ENCODE assay signal across 24 mouse cellular contexts in genomic region chr8:121379387-121379786, GRCm38 (mm10).
DNase-seq lines count a peak whose midpoint lies in the region; ATAC-seq lines count a peak whose summit lies in the region.
"Had no signal": no experiment of that assay in that cellular context is flagged by ENCODE, and none has a peak within 500 bp of the region (broad histone marks: within the 10 kb centered on the region; RNA-seq: fewer than 3 reads in every experiment).

No protein-coding gene starts in this region.

- H3K9me3 ChIP-seq in heart, embryonic 12.5 days (replicated peaks): no peaks in the 10 kb centered on the region
- H3K9me3 ChIP-seq: embryonic facial prominence, embryonic 15.5 days; forebrain, embryonic 10.5 days; hindbrain, embryonic 13.5 days had no signal

- no peaks in the 10 kb centered on the region for H3K27me3 ChIP-seq in heart, embryonic 12.5 days (replicated peaks)

- H3K9ac ChIP-seq in heart, embryonic 12.5 days: no peak overlapping the region
- H3K9ac ChIP-seq: embryonic facial prominence, embryonic 15.5 days; hindbrain, embryonic 13.5 days had no signal

- no peak overlapping the region for H3K4me2 ChIP-seq in heart, embryonic 12.5 days
- H3K4me2 ChIP-seq: embryonic facial prominence, embryonic 15.5 days; hindbrain, embryonic 13.5 days had no signal

- H3K27ac ChIP-seq in heart, embryonic 12.5 days (ENCODE audit: poor library complexity, severe bottlenecking): no peak overlapping the region
- H3K27ac ChIP-seq: embryonic facial prominence, embryonic 15.5 days; forebrain, embryonic 10.5 days; hindbrain, embryonic 13.5 days; hindbrain, postnatal 0 days had no signal

- WGBS in heart, embryonic 12.5 days: 76% methylated on average over 1 of the region's 1 CpGs

- ATAC-seq in heart, embryonic 12.5 days (ENCODE audit: insufficient number of reproducible peaks, low FRiP score): peak; percentile 19; the same call in 1 of the 2 replicates
- no peak for ATAC-seq in megakaryocyte, adult 5-6 weeks (ENCODE audit: poor library complexity, severe bottlenecking)
- ATAC-seq: CD4-positive, CD25-positive, alpha-beta regulatory T cell, adult 4 months; forebrain, embryonic 14.5 days; hindbrain, postnatal 0 days had no signal

- DNase-seq in heart, adult 8-10 months (ENCODE audit: low spot score): no peak
- peak; percentile 74 for DNase-seq in A20 (ENCODE audit: low read depth, low spot score)
- DNase-seq in ES-CJ7 (ENCODE audit: low read depth, low spot score): peak; percentile 82
- DNase-seq in ZHBTc4 (ENCODE audit: low read depth, low spot score): peak; percentile 87
- no peak for DNase-seq in right cerebral cortex, postnatal 36 days (ENCODE audit: low spot score in 2 of 2)
- DNase-seq in urinary bladder, postnatal 10 days (ENCODE audit: low spot score): no peak
- DNase-seq: adrenal gland, adult 2 months; adrenal gland, postnatal 25 days; B cell, adult 2 months; cerebellum, adult 18-20 months; cerebellum, adult 9-11 months; embryo, embryonic 11 days; heart, postnatal 10 days; kidney, adult 11 months had no signal

- H3K4me3 ChIP-seq in heart, embryonic 12.5 days: no peak overlapping the region; the same call in 1 of the 2 replicates
- H3K4me3 ChIP-seq: embryonic facial prominence, embryonic 15.5 days; erythroblast, embryonic 14.5 days; forebrain, embryonic 10.5 days; hindbrain, embryonic 13.5 days had no signal

- no peaks in the 10 kb centered on the region for H3K36me3 ChIP-seq in heart, embryonic 12.5 days
- H3K36me3 ChIP-seq: embryonic facial prominence, embryonic 15.5 days; forebrain, embryonic 10.5 days; G1E; hindbrain, embryonic 13.5 days had no signal

- H3K4me1 ChIP-seq in heart, embryonic 12.5 days (replicated peaks): peaks cover 61% of the 10 kb centered on the region

Comparison
In these comparisons a context has a peak if more than half of its experiments do, and no peak if none do; other contexts are left out.
1. DNase-seq: peak in A20 (single experiment), ES-CJ7 (single experiment) and ZHBTc4 (single experiment); none in heart, adult 8-10 months (single experiment), right cerebral cortex, postnatal 36 days (0 of 2) and urinary bladder, postnatal 10 days (single experiment).